Mouse (Mus musculus): Measurements from ENCODE around the gene Cacna2d3.

Cacna2d3 gene

GRCm38 (mm10) chr14:29392851-29393250 is 328.8 kb downstream of the Cacna2d3 start:
- in situ Hi-C loops (cut with MboI), result no loop called here

GRCm38 (mm10) chr14:29391489-29391888 is 330.2 kb downstream of the Cacna2d3 start:
- in situ Hi-C loops (cut with MboI), result no loop called here

- in situ Hi-C loops (cut with MboI), result no loop called here
Measured at GRCm38 (mm10) chr14:29387761-29388160, 333.9 kb downstream of the Cacna2d3 start.

GRCm38 (mm10) chr14:29385500-29385899 is 336.2 kb downstream of the Cacna2d3 start:
- in situ Hi-C loops (cut with MboI), result no loop called here

GRCm38 (mm10) chr14:29382786-29383185 is 338.9 kb downstream of the Cacna2d3 start:
- in situ Hi-C loops (cut with MboI), result no loop called here

- in situ Hi-C loops (cut with MboI), result no loop called here
Measured at GRCm38 (mm10) chr14:29366911-29367310, 354.8 kb downstream of the Cacna2d3 start.

- in situ Hi-C loops (cut with MboI), result no loop called here
Measured at GRCm38 (mm10) chr14:29362448-29362847, 359.2 kb downstream of the Cacna2d3 start.

GRCm38 (mm10) chr14:29350627-29351026 is 371.0 kb downstream of the Cacna2d3 start:
- in situ Hi-C loops (cut with MboI), result no loop called here

GRCm38 (mm10) chr14:29341581-29341980 is 380.1 kb downstream of the Cacna2d3 start:
- in situ Hi-C loops (cut with MboI), result no loop called here

GRCm38 (mm10) chr14:29340728-29341127 is 380.9 kb downstream of the Cacna2d3 start:
- in situ Hi-C loops (cut with MboI), result no loop called here

- in situ Hi-C loops (cut with MboI), result no loop called here
Measured at GRCm38 (mm10) chr14:29334897-29335296, 386.8 kb downstream of the Cacna2d3 start.

GRCm38 (mm10) chr14:29334216-29334615 is 387.4 kb downstream of the Cacna2d3 start:
- in situ Hi-C loops (cut with MboI), result no loop called here

- in situ Hi-C loops (cut with MboI), result no loop called here
Measured at GRCm38 (mm10) chr14:29324430-29324782, 397.3 kb downstream of the Cacna2d3 start.

- in situ Hi-C loops (cut with MboI), result no loop called here
Measured at GRCm38 (mm10) chr14:29323718-29324429, 397.8 kb downstream of the Cacna2d3 start.

GRCm38 (mm10) chr14:29313431-29313830 is 408.2 kb downstream of the Cacna2d3 start:
- in situ Hi-C loops (cut with MboI), result no loop called here

- in situ Hi-C loops (cut with MboI), result no loop called here
Measured at GRCm38 (mm10) chr14:29305623-29306022, 416.0 kb downstream of the Cacna2d3 start.

- in situ Hi-C loops (cut with MboI), result no loop called here
Measured at GRCm38 (mm10) chr14:29296185-29296754, 425.4 kb downstream of the Cacna2d3 start.

- in situ Hi-C loops (cut with MboI), result no loop called here
Measured at GRCm38 (mm10) chr14:29278901-29279300, 442.8 kb downstream of the Cacna2d3 start.

- in situ Hi-C loops (cut with MboI), result no loop called here
Measured at GRCm38 (mm10) chr14:29278401-29278800, 443.3 kb downstream of the Cacna2d3 start.

- in situ Hi-C loops (cut with MboI), result no loop called here
Measured at GRCm38 (mm10) chr14:29277701-29278100, 444.0 kb downstream of the Cacna2d3 start.

GRCm38 (mm10) chr14:29273890-29274289 is 447.8 kb downstream of the Cacna2d3 start:
- in situ Hi-C loops (cut with MboI), result no loop called here

- in situ Hi-C loops (cut with MboI), result no loop called here
Measured at GRCm38 (mm10) chr14:29270541-29270940, 451.1 kb downstream of the Cacna2d3 start.

- in situ Hi-C loops (cut with MboI), result no loop called here
Measured at GRCm38 (mm10) chr14:29269816-29270215, 451.8 kb downstream of the Cacna2d3 start.

- in situ Hi-C loops (cut with MboI), result no loop called here
Measured at GRCm38 (mm10) chr14:29268609-29269008, 453.1 kb downstream of the Cacna2d3 start.

Measured in mature B cell (primary cell).